In genomic region chr13:44932307-44933264, GRCm38 (mm10) we compare ENCODE assay signal across 14 mouse cellular contexts.
DNase-seq lines count a peak whose midpoint lies in the region; ATAC-seq and TF ChIP-seq lines count a peak whose summit lies in the region.
"Had no signal": no experiment of that assay in that cellular context is flagged by ENCODE, and none has a peak within 500 bp of the region (broad histone marks: within the 10 kb centered on the region; RNA-seq: fewer than 3 reads in every experiment).

No protein-coding gene starts in this region.

- H3K4me2 ChIP-seq in heart, postnatal 0 days (ENCODE audit: low read depth, low read length), result no peak overlapping the region
- H3K4me2 ChIP-seq in hindbrain, postnatal 0 days (ENCODE audit: low read depth, low read length), result no peak overlapping the region
- H3K4me2 ChIP-seq: liver, embryonic 15.5 days had no signal

- H3K27me3 ChIP-seq in heart, postnatal 0 days (ENCODE audit: control insufficient read depth, insufficient read depth, low read length), result no peaks in the 10 kb centered on the region
- no peaks in the 10 kb centered on the region for H3K27me3 ChIP-seq in hindbrain, postnatal 0 days (ENCODE audit: insufficient read depth, low read length)
- H3K27me3 ChIP-seq: liver, embryonic 15.5 days had no signal

- intact Hi-C loops in heart, postnatal 14 days (cut with DNase I), result no loop called here

- peak; percentile 43 to 58 for DNase-seq in cerebellum, postnatal 14 days
- DNase-seq in cerebellum, adult 18-20 months, result no peak
- DNase-seq in heart, postnatal 0 days (ENCODE audit: low spot score), result no peak
- DNase-seq in heart, postnatal 14 days, result no peak
- DNase-seq in brain, adult 2 months (ENCODE audit: low read depth, low spot score), result peak; percentile 35
- DNase-seq in hindbrain, postnatal 0 days (ENCODE audit: low spot score), result no peak
- no peak for DNase-seq in urinary bladder, postnatal 25 days (ENCODE audit: low spot score)
- no peak for DNase-seq in layer of hippocampus, postnatal 14 days (ENCODE audit: low spot score in 2 of 2)
- DNase-seq: adrenal gland, postnatal 36 days; cerebellum, adult 9-10 months; gastrocnemius, postnatal 10 days had no signal

- H3K9ac ChIP-seq in heart, postnatal 0 days (replicated peaks; ENCODE audit: low read depth, low read length), result no peak overlapping the region
- no peak overlapping the region for H3K9ac ChIP-seq in hindbrain, postnatal 0 days (replicated peaks; ENCODE audit: low read length)
- H3K9ac ChIP-seq: liver, embryonic 15.5 days had no signal

- no peak for TF ChIP-seq EP300 in heart, postnatal 0 days (IDR thresholded peaks at IDR 0.05; ENCODE audit: low read depth)

- ATAC-seq in heart, postnatal 0 days (ENCODE audit: insufficient read depth, low read depth), result peak; percentile 57
- ATAC-seq in hindbrain, postnatal 0 days, result peak; percentile 59; the same call in 1 of the 2 replicates
- ATAC-seq: inflammation-experienced regulatory T-cells, adult 6 months had no signal

- no peak overlapping the region for H3K4me3 ChIP-seq in heart, postnatal 0 days (ENCODE audit: low read depth, low read length)
- no peak overlapping the region for H3K4me3 ChIP-seq in hindbrain, postnatal 0 days (ENCODE audit: low read length)
- H3K4me3 ChIP-seq: liver, embryonic 15.5 days had no signal

- TF ChIP-seq CTCF in heart, postnatal 0 days (IDR thresholded peaks at IDR 0.05; ENCODE audit: low read depth), result no peak
- no peak for TF ChIP-seq CTCF in hindbrain, postnatal 0 days (IDR thresholded peaks at IDR 0.05; ENCODE audit: low read depth)

- H3K27ac ChIP-seq in heart, postnatal 0 days (ENCODE audit: low read depth), result no peak overlapping the region
- H3K27ac ChIP-seq in hindbrain, postnatal 0 days, result peak overlapping the region; percentile 22; the same call in 1 of the 2 replicates
- H3K27ac ChIP-seq: kidney, postnatal 0 days; liver, embryonic 15.5 days had no signal

- peaks cover 6% of the 10 kb centered on the region for H3K36me3 ChIP-seq in heart, postnatal 0 days (replicated peaks; ENCODE audit: control insufficient read depth, insufficient read depth, low read length)
- peaks cover 3% of the 10 kb centered on the region; the same call in 1 of the 2 replicates for H3K36me3 ChIP-seq in hindbrain, postnatal 0 days (ENCODE audit: insufficient read depth, low read length)

- 54% methylated on average over 18 of the region's 18 CpGs for WGBS in heart, postnatal 0 days
- WGBS in hindbrain, postnatal 0 days, result 57% methylated on average over 18 of the region's 18 CpGs

- no peaks in the 10 kb centered on the region for H3K9me3 ChIP-seq in heart, postnatal 0 days (replicated peaks; ENCODE audit: control insufficient read depth, low read length)
- H3K9me3 ChIP-seq in hindbrain, postnatal 0 days (ENCODE audit: low read length), result no peaks in the 10 kb centered on the region
- H3K9me3 ChIP-seq: liver, embryonic 15.5 days had no signal

- H3K4me1 ChIP-seq in heart, postnatal 0 days (ENCODE audit: control insufficient read depth, insufficient read depth), result peaks cover 14% of the 10 kb centered on the region
- no peaks in the 10 kb centered on the region for H3K4me1 ChIP-seq in hindbrain, postnatal 0 days (ENCODE audit: insufficient read depth, low read length)

Comparison
In these comparisons a context has a peak if more than half of its experiments do, and no peak if none do; other contexts are left out.
1. DNase-seq: peak in cerebellum, postnatal 14 days (2 of 2) and brain, adult 2 months (single experiment); none in cerebellum, adult 18-20 months (0 of 2), heart, postnatal 0 days (single experiment), heart, postnatal 14 days (0 of 2), hindbrain, postnatal 0 days (single experiment), urinary bladder, postnatal 25 days (single experiment) and layer of hippocampus, postnatal 14 days (0 of 2).